Mouse (Mus musculus) heart, postnatal 0 days (tissue): ENCODE results near the gene Elf1. TPM values are rescaled to one million over a fixed set of nuclear protein-coding genes. Genes with fewer than 3 reads are reported as not detected.

Source experiments
- ATAC-seq: fragments of 200-750 bp; cut with Nextera tagmentation; 2 replicates; pipeline ENCODE4 v1.8.0; 2017; ENCODE audit warnings: low read depth, moderate number of reproducible peaks, moderate library complexity; ENCODE audit not compliant: insufficient read depth
- DNase-seq: peaks from one replicate; pipeline ENCODE4 v3.0.0-alpha.2; 2016; ENCODE audit warnings: low spot score
- H3K27ac ChIP-seq: fragments of 300-500 bp; sonication (generic); 2 replicates; pipeline ENCODE4 v1.5.1; 2014; ENCODE audit warnings: low read depth, mild to moderate bottlenecking
- H3K27me3 ChIP-seq: fragments of 300-500 bp; sonication (generic); 2 replicates; pipeline ENCODE4 v1.6.1; 2014; ENCODE audit warnings: low read length, mixed read lengths; ENCODE audit not compliant: control insufficient read depth, insufficient read depth
- H3K36me3 ChIP-seq: fragments of 300-500 bp; sonication (generic); replicated peaks from 2 replicates; pipeline ENCODE4 v1.6.1; 2014; ENCODE audit warnings: low read length, mixed read lengths; ENCODE audit not compliant: control insufficient read depth, insufficient read depth
- H3K4me1 ChIP-seq: fragments of 300-500 bp; sonication (generic); 2 replicates; pipeline ENCODE4 v1.6.1; 2014; ENCODE audit warnings: antibody characterized with exemption; ENCODE audit not compliant: control insufficient read depth, insufficient read depth
- H3K4me2 ChIP-seq: fragments of 300-500 bp; sonication (generic); 2 replicates; pipeline ENCODE4 v1.6.1; 2014; ENCODE audit warnings: low read depth, mild to moderate bottlenecking, low read length, moderate library complexity
- H3K4me3 ChIP-seq: fragments of 300-500 bp; sonication (generic); 2 replicates; pipeline ENCODE4 v1.5.1; 2014; ENCODE audit warnings: low read depth, low read length
- H3K9ac ChIP-seq: fragments of 300-500 bp; sonication (generic); replicated peaks from 2 replicates; pipeline ENCODE4 v1.6.1; 2014; ENCODE audit warnings: low read depth, low read length, mixed read lengths
- H3K9me3 ChIP-seq: fragments of 300-500 bp; sonication (generic); replicated peaks from 2 replicates; pipeline ENCODE4 v1.6.1; 2016; ENCODE audit warnings: low read length; ENCODE audit not compliant: control insufficient read depth
- CTCF ChIP-seq: IDR thresholded peaks from 2 replicates; pipeline ENCODE4 v1.5.1; 2016; ENCODE audit warnings: antibody characterized with exemption, control low read depth, low read depth
- EP300 ChIP-seq: IDR thresholded peaks from 2 replicates; pipeline ENCODE4 v1.6.1; 2016; ENCODE audit warnings: antibody characterized with exemption, low read depth
- WGBS: fragments of 180-500 bp; shearing (Covaris S2); extraction: QIAGEN DNeasy Blood & Tissue Kit; methylation state at CpG from one replicate; pipeline ENCODE4 v1.1.7; 2014; 5-methylcytosine and 5-hydroxymethylcytosine counted together
- polyA plus RNA-seq: library from polyadenylated mRNA; unstranded; fragments of >200 nt; fragmentation: Nextera tagmentation; extraction: Ambion mirVana; gene quantifications from 2 replicates; pipeline ENCODE4 v1.2.1, GENCODE M21; 2015
- total RNA-seq: library from RNA; depleted of rRNA; stranded (reverse); fragments of >200 nt; gene quantifications from 2 replicates; pipeline ENCODE4 v1.2.3, GENCODE M21; 2014; ENCODE audit warnings: low replicate concordance

Elf1 gene
- total and polyA plus RNA-seq, 2 experiments from 2014 or later: 7.4 to 11.0 TPM

- H3K4me1 ChIP-seq: peaks cover 45% of the 10 kb centered on the region
- peak overlapping the region; percentile 77 for H3K27ac ChIP-seq
- DNase-seq: peak; percentile 56
These were observed 6.2 kb downstream of the Elf1 start for GRCm38 (mm10) chr14:79486993-79487731.

GRCm38 (mm10) chr14:79488531-79488930 lies 7.5 kb downstream of the Elf1 start:
- Histone ChIP-seq H3K27me3 (no peaks in the 10 kb centered on the region), H3K4me2 (no peak overlapping the region), H3K27ac (no peak overlapping the region), H3K4me3 (no peak overlapping the region), H3K9me3 (no peaks in the 10 kb centered on the region), H3K9ac (no peak overlapping the region), H3K36me3 (peaks cover 12% of the 10 kb centered on the region), H3K4me1 (peaks cover 35% of the 10 kb centered on the region)
- DNase-seq (no peak), ATAC-seq (no peak)
- WGBS: 77% methylated on average over 9 of the region's 9 CpGs
- TF ChIP-seq EP300 (no peak), CTCF (no peak)

More at GRCm38 (mm10) chr14:79486993-79487731, 6.2 kb downstream of the Elf1 start:
- Histone ChIP-seq H3K9ac (peak overlapping the region; percentile 52; the same call in 1 of the 2 replicates), H3K36me3 (peaks cover 6% of the 10 kb centered on the region), H3K9me3 (no peaks in the 10 kb centered on the region), H3K4me3 (peak overlapping the region; percentile 51), H3K27me3 (no peaks in the 10 kb centered on the region), H3K4me2 (peak overlapping the region; percentile 89)
- 5% methylated on average over 19 of the region's 19 CpGs for WGBS
- peak; percentile 32 for TF ChIP-seq CTCF
- TF ChIP-seq EP300: no peak
- ATAC-seq: peak; percentile 51

GRCm38 (mm10) chr14:79489150-79489549 lies 8.2 kb downstream of the Elf1 start:
- ATAC-seq: no peak
- Histone ChIP-seq H3K27me3 (no peaks in the 10 kb centered on the region), H3K9ac (no peak overlapping the region), H3K4me3 (no peak overlapping the region), H3K9me3 (no peaks in the 10 kb centered on the region), H3K4me1 (peaks cover 29% of the 10 kb centered on the region), H3K27ac (no peak overlapping the region), H3K4me2 (no peak overlapping the region), H3K36me3 (peaks cover 12% of the 10 kb centered on the region)
- 69% methylated on average over 12 of the region's 12 CpGs for WGBS
- no peak for TF ChIP-seq CTCF
- TF ChIP-seq EP300: no peak
- DNase-seq: no peak

- Histone ChIP-seq H3K9me3 (no peaks in the 10 kb centered on the region), H3K27me3 (no peaks in the 10 kb centered on the region), H3K36me3 (peaks cover 17% of the 10 kb centered on the region), H3K4me1 (peaks cover 29% of the 10 kb centered on the region), H3K9ac (no peak overlapping the region), H3K27ac (no peak overlapping the region), H3K4me3 (no peak overlapping the region), H3K4me2 (no peak overlapping the region)
- TF ChIP-seq EP300: no peak
- TF ChIP-seq CTCF: no peak
- ATAC-seq (no peak), DNase-seq (no peak)
- WGBS: 48% methylated on average over 3 of the region's 3 CpGs
These were observed 9.3 kb downstream of the Elf1 start for GRCm38 (mm10) chr14:79490246-79490645.

- Histone ChIP-seq H3K4me2 (no peak overlapping the region), H3K27ac (no peak overlapping the region), H3K9me3 (no peaks in the 10 kb centered on the region), H3K4me3 (no peak overlapping the region), H3K36me3 (peaks cover 17% of the 10 kb centered on the region), H3K9ac (no peak overlapping the region), H3K27me3 (no peaks in the 10 kb centered on the region), H3K4me1 (no peaks in the 10 kb centered on the region)
- TF ChIP-seq CTCF (no peak), EP300 (no peak)
- WGBS: 82% methylated on average over 6 of the region's 6 CpGs
- DNase-seq: no peak
- ATAC-seq: no peak
These were observed 13.4 kb downstream of the Elf1 start for GRCm38 (mm10) chr14:79494349-79494748.

GRCm38 (mm10) chr14:79499326-79499725 lies 18.3 kb downstream of the Elf1 start:
- Histone ChIP-seq H3K9ac (no peak overlapping the region), H3K4me2 (no peak overlapping the region), H3K36me3 (0 out of 2 replicates have a peak, but pooled peaks cover 11% of the 10 kb centered on the region), H3K27ac (no peak overlapping the region), H3K4me1 (peaks cover 10% of the 10 kb centered on the region), H3K4me3 (no peak overlapping the region), H3K9me3 (no peaks in the 10 kb centered on the region), H3K27me3 (no peaks in the 10 kb centered on the region)
- TF ChIP-seq CTCF (no peak), EP300 (no peak)
- ATAC-seq: no peak
- 58% methylated on average over 9 of the region's 9 CpGs for WGBS
- DNase-seq: no peak
